Comparison of ENCODE assay signal across 31 mouse cellular contexts in the genomic region with DNA sequence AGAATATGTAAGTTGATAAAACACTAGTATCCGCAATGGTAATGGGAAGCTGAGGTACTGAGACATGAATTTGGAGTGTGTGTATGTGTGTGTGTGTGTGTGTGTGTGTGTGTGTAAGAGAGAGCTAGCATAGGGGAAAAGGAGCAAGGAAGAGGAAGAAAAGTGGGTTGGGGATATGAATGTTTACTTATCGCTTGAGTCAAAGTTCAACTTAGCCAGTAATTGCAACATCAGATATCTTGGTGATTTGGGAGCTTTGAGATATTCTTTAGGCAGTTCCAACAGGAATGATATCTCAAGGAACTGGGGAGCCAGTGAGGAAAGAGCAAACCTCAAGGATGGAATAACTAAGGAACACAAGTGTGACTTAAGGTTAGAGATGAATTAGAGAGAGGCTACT.
"Had no signal": no experiment of that assay in that cellular context is flagged by ENCODE, and none has a peak within 500 bp of the region (broad histone marks: within the 10 kb centered on the region; RNA-seq: fewer than 3 reads in every experiment).

No protein-coding gene starts in this region.

- H3K36me3 ChIP-seq: limb, embryonic 10.5 days; limb, embryonic 12.5 days; limb, embryonic 13.5 days; limb, embryonic 15.5 days; liver, embryonic 12.5 days; liver, embryonic 13.5 days; liver, embryonic 15.5 days; lung, embryonic 15.5 days; midbrain, embryonic 10.5 days; midbrain, embryonic 12.5 days; midbrain, embryonic 13.5 days; midbrain, embryonic 15.5 days; neural tube, embryonic 12.5 days had no signal

- DNase-seq: left cerebral cortex, postnatal 4 days; liver; liver, embryonic 13.5 days; liver, postnatal 0 days; lung, adult 18-20 months; lung, adult 2 months; lung, embryonic 14.5 days; lung, postnatal 10 days; lung, postnatal 14 days; lung, postnatal 36 days; lung, postnatal 4 days; midbrain, embryonic 14.5 days had no signal

- H3K27ac ChIP-seq: left cerebral cortex, adult 2 months; limb, embryonic 10.5 days; limb, embryonic 12.5 days; limb, embryonic 13.5 days; limb, embryonic 15.5 days; liver, embryonic 12.5 days; liver, embryonic 13.5 days; liver, embryonic 14.5 days; liver, embryonic 15.5 days; lung, embryonic 15.5 days; macrophage; midbrain, embryonic 10.5 days; midbrain, embryonic 12.5 days; midbrain, embryonic 13.5 days; midbrain, embryonic 15.5 days; neural tube, embryonic 12.5 days had no signal

- ATAC-seq: liver, embryonic 12.5 days; liver, postnatal 0 days; lung, postnatal 0 days; midbrain, embryonic 13.5 days; midbrain, embryonic 15.5 days had no signal

- H3K4me2 ChIP-seq: limb, embryonic 12.5 days; limb, embryonic 13.5 days; limb, embryonic 15.5 days; liver, embryonic 12.5 days; liver, embryonic 13.5 days; liver, embryonic 15.5 days; lung, embryonic 14.5 days; lung, embryonic 15.5 days; midbrain, embryonic 11.5 days; midbrain, embryonic 12.5 days; midbrain, embryonic 13.5 days; midbrain, embryonic 15.5 days; neural tube, embryonic 12.5 days had no signal

- H3K9me3 ChIP-seq: limb, embryonic 10.5 days; limb, embryonic 12.5 days; limb, embryonic 13.5 days; limb, embryonic 15.5 days; liver, embryonic 13.5 days; liver, embryonic 15.5 days; lung, embryonic 15.5 days; megakaryocyte, embryonic 14.5 days; midbrain, embryonic 10.5 days; midbrain, embryonic 12.5 days; midbrain, embryonic 13.5 days; midbrain, embryonic 15.5 days; neural tube, embryonic 12.5 days had no signal

- H3K27me3 ChIP-seq: limb, embryonic 12.5 days; limb, embryonic 13.5 days; limb, embryonic 15.5 days; liver, embryonic 12.5 days; liver, embryonic 13.5 days; liver, embryonic 15.5 days; lung, embryonic 15.5 days; megakaryocyte, embryonic 14.5 days; midbrain, embryonic 12.5 days; midbrain, embryonic 13.5 days; midbrain, embryonic 15.5 days; neural tube, embryonic 12.5 days had no signal

- H3K4me1 ChIP-seq: limb, embryonic 15.5 days; liver, embryonic 12.5 days; liver, embryonic 13.5 days; liver, embryonic 15.5 days; lung, embryonic 15.5 days; megakaryocyte, embryonic 14.5 days; midbrain, embryonic 10.5 days; midbrain, embryonic 12.5 days; midbrain, embryonic 15.5 days; neural tube, embryonic 12.5 days had no signal

- H3K4me3 ChIP-seq: left cerebral cortex, adult 2 months; limb, embryonic 10.5 days; limb, embryonic 12.5 days; limb, embryonic 13.5 days; limb, embryonic 15.5 days; liver, embryonic 12.5 days; liver, embryonic 13.5 days; liver, embryonic 15.5 days; lung, embryonic 15.5 days; megakaryocyte, embryonic 14.5 days; midbrain, embryonic 10.5 days; midbrain, embryonic 12.5 days; midbrain, embryonic 13.5 days; midbrain, embryonic 15.5 days; myocyte; neural tube, embryonic 12.5 days had no signal

- H3K9ac ChIP-seq: limb, embryonic 12.5 days; limb, embryonic 13.5 days; limb, embryonic 15.5 days; liver, embryonic 12.5 days; liver, embryonic 13.5 days; liver, embryonic 14.5 days; liver, embryonic 15.5 days; liver, postnatal 0 days; lung, embryonic 14.5 days; lung, embryonic 15.5 days; midbrain, embryonic 12.5 days; midbrain, embryonic 13.5 days; midbrain, embryonic 15.5 days; neural tube, embryonic 12.5 days had no signal
